Mouse (Mus musculus) stomach, embryonic 14.5 days (tissue): Measurements from ENCODE around the gene Nhlh1. TPM values are rescaled to one million over a fixed set of nuclear protein-coding genes. Genes with fewer than 3 reads are reported as not detected.
A peak's percentile ranks its signal among the peaks of the same experiment; 100 is the strongest.

ENCODE experiments used
- ATAC-seq: fragments of 200-750 bp; cut with Nextera tagmentation; 2 replicates; pipeline ENCODE4 v1.8.0; 2017; ENCODE audit warnings: low read depth, moderate TSS enrichment; ENCODE audit not compliant: insufficient number of reproducible peaks, insufficient read depth, low FRiP score
- H3K27ac ChIP-seq: fragments of 300-500 bp; sonication (generic); 2 replicates; pipeline ENCODE4 v1.5.1; 2014; ENCODE audit warnings: mild to moderate bottlenecking, low read length, moderate library complexity, mixed read lengths
- H3K27me3 ChIP-seq: fragments of 300-500 bp; sonication (generic); 2 replicates; pipeline ENCODE4 v1.6.1; 2014; ENCODE audit warnings: low read length, control low read depth, mixed read lengths; ENCODE audit not compliant: control insufficient read depth, insufficient read depth
- H3K36me3 ChIP-seq: fragments of 300-500 bp; sonication (generic); 2 replicates; pipeline ENCODE4 v1.6.1; 2014; ENCODE audit warnings: mild to moderate bottlenecking, control low read depth, low read length, moderate library complexity, mixed read lengths; ENCODE audit not compliant: control insufficient read depth, insufficient read depth
- H3K4me1 ChIP-seq: fragments of 300-500 bp; sonication (generic); 2 replicates; pipeline ENCODE4 v1.6.1; 2014; ENCODE audit warnings: low read length, control low read depth, mixed read lengths; ENCODE audit not compliant: control insufficient read depth, insufficient read depth
- H3K4me2 ChIP-seq: fragments of 300-500 bp; sonication (generic); replicated peaks from 2 replicates; pipeline ENCODE4 v1.6.1; 2014; ENCODE audit warnings: low read depth, low read length, control low read depth
- H3K4me3 ChIP-seq: fragments of 300-500 bp; sonication (generic); 2 replicates; pipeline ENCODE4 v1.5.1; 2014; ENCODE audit warnings: low read depth, low read length, control low read depth
- H3K9ac ChIP-seq: fragments of 300-500 bp; sonication (generic); replicated peaks from 2 replicates; pipeline ENCODE4 v1.6.1; 2014; ENCODE audit warnings: low read depth, mild to moderate bottlenecking, control low read depth, low read length, moderate library complexity, mixed read lengths
- H3K9me3 ChIP-seq: fragments of 300-500 bp; sonication (generic); 2 replicates; pipeline ENCODE4 v1.6.1; 2016; ENCODE audit warnings: low read depth, low read length, control low read depth; ENCODE audit not compliant: control insufficient read depth
- WGBS: fragments of 180-500 bp; shearing (Covaris S2); extraction: QIAGEN DNeasy Blood & Tissue Kit; methylation state at CpG from one replicate; pipeline ENCODE4 v1.1.7; 2014; 5-methylcytosine and 5-hydroxymethylcytosine counted together
- polyA plus RNA-seq: library from polyadenylated mRNA; unstranded; fragments of >200 nt; fragmentation: Nextera tagmentation; extraction: Ambion mirVana; gene quantifications from 2 replicates; pipeline ENCODE4 v1.2.1, GENCODE M21; 2014

Nhlh1 gene
- polyA plus RNA-seq, 1 experiment from 2014 or later: not detected

DNA sequence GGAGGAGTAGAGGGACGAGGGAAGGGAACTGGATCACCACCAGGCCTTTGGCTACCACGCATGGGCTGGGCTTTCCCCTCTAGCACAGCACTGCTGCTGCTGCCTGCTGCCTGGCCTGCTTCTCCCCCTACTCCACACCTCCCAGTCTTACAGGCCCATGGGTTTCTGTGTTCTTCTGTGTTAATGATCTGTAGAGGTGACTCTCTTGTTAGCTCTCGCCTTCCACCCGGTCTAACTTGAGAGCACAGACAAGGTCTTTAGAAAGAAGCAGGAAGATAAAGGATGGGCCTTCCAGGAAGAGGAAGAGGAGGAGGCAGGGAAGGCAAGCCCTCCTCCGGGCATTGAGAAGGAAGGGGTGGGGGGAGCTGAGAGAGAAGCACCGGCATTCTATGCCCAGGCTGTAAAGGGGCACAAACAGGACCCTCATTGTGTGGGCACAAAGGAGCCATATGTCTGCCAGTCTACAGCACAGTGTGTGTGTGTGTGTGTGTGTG, 9.1 kb downstream of the Nhlh1 start:
- Histone ChIP-seq H3K9ac (no peak overlapping the region), H3K9me3 (no peaks in the 10 kb centered on the region), H3K4me1 (no peaks in the 10 kb centered on the region), H3K27me3 (peaks cover 3% of the 10 kb centered on the region; the same call in 1 of the 2 replicates), H3K4me2 (no peak overlapping the region), H3K27ac (no peak overlapping the region), H3K4me3 (no peak overlapping the region), H3K36me3 (no peaks in the 10 kb centered on the region)
- 46% methylated on average over 6 of the region's 6 CpGs for WGBS
- no peak; the same call in 1 of the 2 replicates for ATAC-seq

DNA sequence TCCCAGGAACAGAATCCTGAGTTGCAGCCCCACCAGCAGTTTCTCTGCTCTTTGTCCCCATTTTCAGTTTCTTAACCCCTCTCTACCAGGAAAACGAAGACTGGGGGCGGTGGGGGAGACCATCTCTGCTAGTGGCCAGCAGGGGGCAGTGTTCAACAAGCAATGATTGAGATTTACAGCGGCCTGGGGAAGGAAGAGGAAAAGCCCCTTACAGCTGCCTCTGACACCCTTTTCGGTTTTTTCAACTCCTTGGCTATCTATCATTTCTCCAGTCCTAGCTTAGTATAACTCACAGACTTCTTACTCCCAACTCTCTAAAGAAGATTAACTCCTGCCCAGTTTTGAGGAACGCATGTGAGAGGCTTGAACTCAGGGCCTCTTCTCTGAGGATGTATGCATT, 10.4 kb downstream of the Nhlh1 start:
- no peaks in the 10 kb centered on the region for H3K9me3 ChIP-seq
- ATAC-seq: no peak; the same call in 1 of the 2 replicates
- no peak overlapping the region for H3K9ac ChIP-seq
- no peak overlapping the region for H3K4me2 ChIP-seq
- no peaks in the 10 kb centered on the region for H3K27me3 ChIP-seq
- 11% methylated on average over 5 of the region's 5 CpGs for WGBS
- no peaks in the 10 kb centered on the region for H3K36me3 ChIP-seq
- H3K4me3 ChIP-seq: no peak overlapping the region
- H3K27ac ChIP-seq: no peak overlapping the region
- no peaks in the 10 kb centered on the region for H3K4me1 ChIP-seq

DNA sequence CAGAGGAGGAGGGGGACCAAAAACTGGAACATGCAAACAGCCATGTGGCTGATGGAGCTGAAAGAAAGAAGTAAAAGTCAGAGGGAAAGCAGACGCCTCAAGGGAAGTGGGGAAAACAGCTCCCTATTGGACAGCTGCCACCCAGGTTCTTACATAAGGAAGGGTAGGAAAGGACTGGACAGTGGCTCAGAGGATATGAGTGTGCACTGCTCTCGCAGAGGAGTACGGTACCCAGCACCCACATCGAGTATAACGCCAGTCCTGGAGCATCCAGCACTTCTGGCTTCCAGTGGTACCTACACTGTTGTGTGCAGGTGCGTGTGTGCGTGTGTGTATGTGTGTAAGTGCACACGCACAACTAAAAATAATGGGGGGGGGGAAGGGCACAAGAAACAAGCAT, 11.0 kb downstream of the Nhlh1 start:
- Histone ChIP-seq H3K27me3 (no peaks in the 10 kb centered on the region), H3K9me3 (no peaks in the 10 kb centered on the region), H3K4me1 (no peaks in the 10 kb centered on the region), H3K4me2 (no peak overlapping the region), H3K9ac (no peak overlapping the region), H3K27ac (no peak overlapping the region), H3K36me3 (no peaks in the 10 kb centered on the region), H3K4me3 (no peak overlapping the region)
- 68% methylated on average over 8 of the region's 8 CpGs for WGBS
- no peak for ATAC-seq

DNA sequence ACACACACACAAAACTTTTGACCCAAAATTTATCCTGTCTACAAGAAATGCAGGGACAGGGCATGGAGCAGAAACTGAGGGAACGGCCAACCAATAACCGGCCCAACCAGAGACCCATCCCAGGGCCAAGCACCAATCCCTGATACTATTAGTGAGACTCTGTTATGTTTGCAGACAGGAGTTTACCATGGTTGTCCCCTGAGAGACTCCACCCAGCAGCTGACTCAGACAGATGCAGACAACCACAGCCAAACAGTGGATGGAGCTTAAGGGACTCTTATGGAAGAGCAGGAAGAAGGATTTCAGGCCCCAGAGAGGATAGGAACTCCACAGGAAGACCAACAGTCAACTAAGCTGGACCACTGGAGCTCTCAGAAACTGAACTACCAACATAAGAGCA, 27.5 kb downstream of the Nhlh1 start:
- H3K9me3 ChIP-seq: no peaks in the 10 kb centered on the region
- no peak overlapping the region for H3K4me3 ChIP-seq
- no peaks in the 10 kb centered on the region for H3K36me3 ChIP-seq
- no peak overlapping the region for H3K27ac ChIP-seq
- H3K27me3 ChIP-seq: no peaks in the 10 kb centered on the region
- H3K4me2 ChIP-seq: no peak overlapping the region
- H3K9ac ChIP-seq: no peak overlapping the region
- ATAC-seq: no peak
- WGBS: 90% methylated on average over 2 of the region's 2 CpGs
- peaks cover 18% of the 10 kb centered on the region for H3K4me1 ChIP-seq

DNA sequence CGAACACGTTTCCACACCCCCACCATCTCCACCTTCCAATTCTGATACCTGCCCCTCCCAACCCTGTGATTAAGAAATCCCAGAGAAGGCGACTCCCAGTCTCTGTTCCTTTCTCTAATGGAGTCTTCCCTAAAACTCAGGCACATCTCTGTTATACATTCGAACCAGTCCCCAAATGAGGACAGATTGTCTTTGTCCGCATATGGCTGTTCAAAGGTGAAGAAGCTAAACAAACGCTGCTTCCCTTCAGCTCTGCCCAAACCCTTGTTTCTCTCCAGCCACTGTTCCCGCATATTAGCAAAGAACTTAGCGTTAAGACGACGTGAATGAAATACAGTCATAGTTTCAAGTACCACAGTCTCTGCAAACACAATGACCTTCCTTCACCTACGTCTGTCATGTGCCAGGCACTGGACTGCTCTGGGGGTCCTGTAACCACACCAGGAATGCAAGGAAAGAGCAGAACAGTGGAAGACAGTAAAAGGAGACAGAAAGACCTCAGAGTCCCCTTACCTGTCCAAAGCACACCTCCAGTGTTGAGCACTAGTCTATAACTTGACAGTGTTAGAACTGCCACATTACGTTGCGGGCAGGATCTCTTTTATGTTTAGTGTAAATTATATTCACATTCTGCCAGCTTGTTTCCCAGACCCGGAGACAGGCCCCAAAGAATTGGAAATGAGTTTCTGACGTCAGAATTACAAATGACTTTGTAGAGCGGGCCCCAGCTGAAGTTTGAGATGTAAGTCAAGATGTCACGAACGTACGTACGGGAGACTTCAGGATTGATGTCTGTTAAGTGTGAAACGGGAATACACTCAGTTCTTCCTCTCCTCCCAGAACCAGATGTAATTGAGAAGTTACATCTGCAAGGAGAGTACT, 28.7 kb downstream of the Nhlh1 start, which contains the start of gene Vangl2:
Gene Vangl2, minus strand, starts transcription at position 51 of the 882 bp plus-strand sequence.
- 44% methylated on average over 21 of the region's 21 CpGs for WGBS

DNA sequence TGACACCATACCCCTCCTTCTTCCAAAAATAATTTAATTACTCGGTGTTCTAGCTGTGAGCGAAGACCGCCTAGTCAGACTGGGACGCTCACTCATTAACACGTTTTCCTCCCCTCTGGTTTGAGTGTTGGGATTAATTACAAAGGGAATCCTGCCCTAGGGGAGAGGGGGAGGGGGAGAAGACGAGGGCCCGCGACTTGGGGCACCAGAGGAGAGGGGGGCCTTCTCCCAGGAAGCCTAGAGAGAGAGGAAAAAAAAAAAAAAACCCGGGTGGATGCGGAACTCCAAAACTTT, 29.6 kb downstream of the Nhlh1 start:
- ATAC-seq: no peak
- Histone ChIP-seq H3K9me3 (no peaks in the 10 kb centered on the region), H3K36me3 (no peaks in the 10 kb centered on the region), H3K4me3 (peak overlapping the region; percentile 94), H3K4me2 (peak overlapping the region; percentile 71), H3K9ac (peak overlapping the region; percentile 89; the same call in 1 of the 2 replicates), H3K4me1 (peaks cover 25% of the 10 kb centered on the region), H3K27ac (peak overlapping the region; percentile 93), H3K27me3 (no peaks in the 10 kb centered on the region)
- WGBS: 19% methylated on average over 10 of the region's 10 CpGs

More for the DNA sequence above, 28.7 kb downstream of the Nhlh1 start, which contains the start of gene Vangl2:
- ATAC-seq: no peak
- Histone ChIP-seq H3K9me3 (no peaks in the 10 kb centered on the region), H3K4me1 (peaks cover 25% of the 10 kb centered on the region), H3K36me3 (no peaks in the 10 kb centered on the region), H3K27me3 (no peaks in the 10 kb centered on the region), H3K4me2 (peak within 1 kb of the TSS; percentile 71), H3K27ac (peak within 1 kb of the TSS; percentile 93), H3K4me3 (peak within 1 kb of the TSS; percentile 94), H3K9ac (peak within 1 kb of the TSS; percentile 89; the same call in 1 of the 2 replicates)

DNA sequence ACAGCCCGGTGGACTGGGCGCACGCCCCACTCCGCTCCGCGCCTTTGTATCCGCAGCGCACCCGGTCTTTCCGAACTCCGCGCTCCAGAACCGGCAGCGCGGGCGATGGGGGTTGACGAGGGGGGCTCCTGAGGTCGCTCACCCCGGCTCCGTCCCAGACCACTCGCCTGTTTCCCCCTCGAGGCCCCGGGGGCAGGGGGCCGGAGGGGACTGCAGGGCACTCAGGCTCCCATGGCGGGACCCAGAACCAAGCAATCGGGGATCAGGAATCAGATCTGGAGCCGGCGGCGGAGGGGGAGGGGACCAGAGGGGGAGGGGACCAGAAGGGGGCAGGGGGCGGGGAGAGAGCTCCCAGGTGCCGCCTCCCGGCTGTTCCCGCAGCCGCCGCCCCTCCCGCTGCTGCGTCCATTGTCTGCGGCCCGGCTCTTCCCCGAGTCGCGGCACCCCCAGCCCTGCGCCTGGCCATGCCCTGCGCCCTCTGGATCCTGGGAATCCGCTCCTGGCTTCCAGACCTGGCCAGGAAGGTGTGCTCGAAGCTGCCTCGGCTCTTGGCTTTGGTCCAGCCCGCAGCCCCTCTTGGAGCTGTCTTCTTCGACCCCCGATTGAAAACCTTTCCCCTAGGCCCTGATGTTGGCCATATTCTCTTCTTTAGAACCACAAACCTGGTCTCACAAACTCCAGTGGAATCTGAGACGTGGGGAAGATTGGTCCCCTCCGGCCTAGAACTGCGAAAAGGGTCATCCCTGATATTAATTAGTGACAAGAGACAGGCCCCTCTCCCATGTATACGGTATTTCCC, 30.2 kb downstream of the Nhlh1 start:
- under 1% methylated on average over 54 of the region's 54 CpGs for WGBS
- Histone ChIP-seq H3K4me1 (peaks cover 25% of the 10 kb centered on the region), H3K9me3 (no peaks in the 10 kb centered on the region), H3K4me2 (peak overlapping the region; percentile 71), H3K36me3 (no peaks in the 10 kb centered on the region), H3K27me3 (no peaks in the 10 kb centered on the region), H3K4me3 (peak overlapping the region; percentile 94), H3K27ac (peak overlapping the region; percentile 93), H3K9ac (peak overlapping the region; percentile 89)
- ATAC-seq: peak; percentile 85

DNA sequence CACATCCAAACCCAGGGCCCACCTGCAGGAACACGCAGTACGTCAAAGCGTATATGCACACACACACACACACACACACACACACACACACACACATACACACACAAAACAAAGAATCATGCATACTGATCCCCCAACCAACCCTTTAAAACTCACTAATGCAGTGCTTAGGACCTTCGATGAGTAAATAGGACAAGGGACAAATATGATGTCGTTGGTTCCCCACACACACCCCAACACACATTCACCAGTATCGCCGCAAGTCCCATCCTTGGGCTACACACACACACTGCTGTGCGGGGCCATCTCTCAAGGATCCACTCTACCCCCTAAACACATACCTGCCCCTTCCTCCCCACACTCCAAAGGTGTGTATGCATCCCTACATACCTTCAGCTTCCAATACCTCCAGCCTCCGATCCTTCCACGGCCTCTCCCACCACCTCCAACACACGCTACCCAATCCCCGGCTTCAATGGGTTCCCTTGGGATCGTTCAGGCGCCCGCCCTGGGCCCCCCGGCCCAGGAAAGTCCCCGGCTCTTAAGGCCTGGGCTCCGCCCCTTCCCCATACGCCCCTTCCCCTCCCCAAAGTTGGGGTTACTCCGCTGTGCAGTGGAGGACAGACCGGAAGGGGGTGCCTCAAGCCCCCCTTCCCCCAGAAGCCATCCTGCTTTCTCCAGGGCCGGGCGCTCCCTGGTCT, 31.0 kb downstream of the Nhlh1 start:
- 1% methylated on average over 22 of the region's 23 CpGs for WGBS
- peak overlapping the region; percentile 89 for H3K9ac ChIP-seq
- H3K27me3 ChIP-seq: no peaks in the 10 kb centered on the region
- no peaks in the 10 kb centered on the region for H3K9me3 ChIP-seq
- H3K4me3 ChIP-seq: peak overlapping the region; percentile 94
- peak overlapping the region; percentile 71 for H3K4me2 ChIP-seq
- peaks cover 29% of the 10 kb centered on the region for H3K4me1 ChIP-seq
- H3K27ac ChIP-seq: peak overlapping the region; percentile 93
- H3K36me3 ChIP-seq: no peaks in the 10 kb centered on the region
- ATAC-seq: peak; percentile 73
